Mouse (Mus musculus): ENCODE data around the gene Nras.
A peak's percentile ranks its signal among the peaks of the same experiment; 100 is the strongest.

The Nras gene

GRCm38 (mm10) chr3:103100735-103101134 lies 42.6 kb downstream of the Nras start:
- DNase-seq: no peak

GRCm38 (mm10) chr3:103101194-103101593 lies 43.1 kb downstream of the Nras start:
- no peak for DNase-seq

GRCm38 (mm10) chr3:103101909-103102308 lies 43.8 kb downstream of the Nras start:
- DNase-seq: no peak

- peak; percentile 93 for DNase-seq
Measured at GRCm38 (mm10) chr3:103102454-103103390, 44.6 kb downstream of the Nras start, which contains the start of gene Dennd2c. Gene Dennd2c (plus strand): TSS chr3:103102604.

GRCm38 (mm10) chr3:103107565-103108240 lies 49.6 kb downstream of the Nras start:
- DNase-seq: no peak

GRCm38 (mm10) chr3:103112216-103112615 lies 54.1 kb downstream of the Nras start:
- no peak for DNase-seq
